Mouse (Mus musculus) hindbrain, embryonic 15.5 days (tissue): ENCODE data around the gene Ap2a1. TPM values are rescaled to one million over a fixed set of nuclear protein-coding genes. Genes with fewer than 3 reads are reported as not detected.
A peak's percentile ranks its signal among the peaks of the same experiment; 100 is the strongest.

Experiments used
- ATAC-seq: fragments of 200-750 bp; cut with Nextera tagmentation; 2 replicates; pipeline ENCODE4 v1.8.0; 2017; ENCODE audit warnings: low read depth, moderate number of reproducible peaks, moderate TSS enrichment; ENCODE audit not compliant: low FRiP score
- H3K27ac ChIP-seq: fragments of 300-500 bp; sonication (generic); replicated peaks from 2 replicates; pipeline ENCODE4 v1.5.1; 2015; ENCODE audit warnings: mild to moderate bottlenecking, inconsistent platforms
- H3K27me3 ChIP-seq: fragments of 300-500 bp; sonication (generic); 2 replicates; pipeline ENCODE4 v1.6.1; 2015; ENCODE audit warnings: control low read depth, inconsistent platforms
- H3K36me3 ChIP-seq: fragments of 300-500 bp; sonication (generic); 2 replicates; pipeline ENCODE4 v1.6.1; 2015; ENCODE audit warnings: control low read depth, inconsistent platforms
- H3K4me1 ChIP-seq: fragments of 300-500 bp; sonication (generic); replicated peaks from 2 replicates; pipeline ENCODE4 v1.6.1; 2015; ENCODE audit warnings: control low read depth, inconsistent platforms
- H3K4me2 ChIP-seq: fragments of 300-500 bp; sonication (generic); 2 replicates; pipeline ENCODE4 v1.6.1; 2015; ENCODE audit warnings: moderate library complexity, mild to moderate bottlenecking, inconsistent platforms
- H3K4me3 ChIP-seq: fragments of 300-500 bp; sonication (generic); 2 replicates; pipeline ENCODE4 v1.5.1; 2015; ENCODE audit warnings: mild to moderate bottlenecking, inconsistent platforms
- H3K9ac ChIP-seq: fragments of 300-500 bp; sonication (generic); 2 replicates; pipeline ENCODE4 v1.6.1; 2015; ENCODE audit warnings: inconsistent platforms
- H3K9me3 ChIP-seq: fragments of 300-500 bp; sonication (generic); 2 replicates; pipeline ENCODE4 v1.6.1; 2016; ENCODE audit warnings: control low read depth, inconsistent platforms
- WGBS: fragments of 180-500 bp; shearing (Covaris S2); methylation state at CpG from one replicate; pipeline ENCODE4 v1.1.7; 2015; 5-methylcytosine and 5-hydroxymethylcytosine counted together
- polyA plus RNA-seq: library from polyadenylated mRNA; unstranded; fragments of >200 nt; fragmentation: Nextera tagmentation; extraction: Ambion mirVana; gene quantifications from 2 replicates; pipeline ENCODE4 v1.2.1, GENCODE M21; 2015

Ap2a1 gene
- polyA plus RNA-seq, 1 experiment from 2014 or later, result 132 TPM

DNA sequence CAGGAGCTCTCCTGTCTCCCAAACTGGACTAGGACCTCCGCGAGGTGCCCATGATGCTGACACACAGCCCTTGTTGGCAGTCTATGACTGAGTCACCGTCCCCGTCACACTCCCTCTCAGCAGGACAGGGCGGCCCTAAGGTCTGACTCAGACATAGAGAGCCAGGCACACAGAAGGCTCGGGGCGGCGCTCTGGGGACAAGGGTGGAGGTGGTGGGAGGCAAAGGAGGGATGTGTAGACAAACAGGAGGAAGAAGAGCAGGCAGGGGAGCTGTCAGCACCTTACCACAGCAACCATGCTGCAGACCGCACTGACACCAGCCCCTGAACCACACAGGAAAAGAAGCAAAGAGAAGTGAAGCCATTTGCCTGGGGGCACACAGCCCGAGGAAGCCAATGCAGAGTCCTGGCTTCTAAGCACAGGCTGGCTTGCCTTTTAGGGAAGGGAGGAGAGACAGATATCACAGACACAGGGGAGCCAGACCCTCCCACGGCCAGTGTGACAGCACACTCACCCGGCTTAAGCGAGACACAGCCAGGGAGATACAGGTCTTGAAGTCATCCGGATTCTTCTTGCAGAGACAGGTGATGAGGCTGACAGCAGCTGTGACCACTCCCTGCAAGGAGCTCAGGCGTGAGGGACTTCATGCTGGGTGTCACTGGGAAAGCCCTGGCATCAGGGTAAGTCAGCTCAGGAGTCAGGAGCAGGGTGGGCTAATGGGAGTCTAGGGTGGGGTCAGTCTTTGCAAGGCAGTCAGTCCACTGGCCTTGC is 20.4 kb downstream of the Ap2a1 start:
- 93% methylated on average over 15 of the region's 15 CpGs for WGBS
- Histone ChIP-seq H3K9ac (no peak overlapping the region), H3K27me3 (no peaks in the 10 kb centered on the region), H3K4me3 (no peak overlapping the region), H3K4me1 (no peaks in the 10 kb centered on the region), H3K4me2 (no peak overlapping the region), H3K27ac (no peak overlapping the region), H3K36me3 (peaks cover 92% of the 10 kb centered on the region), H3K9me3 (no peaks in the 10 kb centered on the region)
- ATAC-seq, result no peak

DNA sequence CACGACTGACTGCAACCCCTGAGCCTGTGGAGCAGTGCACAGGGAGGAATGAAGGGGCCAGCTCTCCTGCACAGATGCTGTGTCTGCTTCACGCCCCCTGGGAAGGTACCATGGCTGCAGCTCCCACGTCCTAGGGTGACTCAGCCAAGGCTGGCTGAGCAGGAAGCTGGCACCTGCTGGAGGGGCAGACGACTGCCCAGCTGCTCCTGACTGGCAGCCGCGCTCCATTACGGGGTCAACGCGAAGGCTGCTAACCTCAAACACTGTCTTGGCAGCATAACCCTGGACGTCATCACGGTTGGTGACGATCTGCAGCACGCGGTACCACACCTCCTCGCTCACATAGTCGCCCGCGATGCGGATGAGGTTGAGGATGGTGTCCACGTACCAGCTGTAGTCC is 23.9 kb downstream of the Ap2a1 start:
- no peak overlapping the region for H3K27ac ChIP-seq
- H3K4me1 ChIP-seq, result peaks cover 7% of the 10 kb centered on the region
- H3K9ac ChIP-seq, result no peak overlapping the region
- no peak overlapping the region for H3K4me2 ChIP-seq
- H3K4me3 ChIP-seq, result no peak overlapping the region
- no peaks in the 10 kb centered on the region for H3K27me3 ChIP-seq
- WGBS, result 87% methylated on average over 20 of the region's 20 CpGs
- H3K9me3 ChIP-seq, result no peaks in the 10 kb centered on the region
- peaks cover 85% of the 10 kb centered on the region for H3K36me3 ChIP-seq
- no peak for ATAC-seq

DNA sequence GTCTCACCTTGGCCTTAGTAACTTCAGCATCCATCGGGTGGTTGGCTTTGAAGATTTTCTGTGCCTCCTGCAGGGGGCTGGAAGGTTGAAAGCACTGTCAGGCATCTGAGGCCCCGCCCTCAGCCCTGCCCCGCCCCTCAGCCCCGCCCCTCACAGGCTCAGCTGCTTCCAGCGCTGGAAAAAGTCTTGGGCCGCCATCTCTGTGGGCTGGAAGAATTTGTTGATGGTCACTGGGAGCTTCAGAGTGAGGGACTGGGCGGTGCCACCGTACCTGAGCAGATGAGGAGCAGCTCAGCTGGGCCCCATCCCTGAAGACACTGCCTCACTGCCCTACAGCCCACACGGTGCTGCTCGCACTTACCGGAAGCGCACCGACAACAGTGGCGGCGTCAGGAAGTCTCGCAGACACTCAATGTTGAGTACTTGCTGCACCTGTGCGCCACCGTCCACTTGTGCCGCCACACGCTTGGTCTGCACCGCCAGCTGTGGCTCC is 28.0 kb downstream of the Ap2a1 start:
- Histone ChIP-seq H3K9me3 (no peaks in the 10 kb centered on the region), H3K27ac (0 out of 2 replicates have a peak overlapping the region, but pooled peaks have one; percentile 2), H3K9ac (no peak overlapping the region), H3K36me3 (peaks cover 60% of the 10 kb centered on the region), H3K4me1 (peaks cover 26% of the 10 kb centered on the region), H3K27me3 (no peaks in the 10 kb centered on the region), H3K4me2 (peak overlapping the region; percentile 27; the same call in 1 of the 2 replicates), H3K4me3 (no peak overlapping the region)
- 20% methylated on average over 21 of the region's 21 CpGs for WGBS
- ATAC-seq, result 0 out of 2 replicates have a peak, but pooled peaks have one; percentile 27

DNA sequence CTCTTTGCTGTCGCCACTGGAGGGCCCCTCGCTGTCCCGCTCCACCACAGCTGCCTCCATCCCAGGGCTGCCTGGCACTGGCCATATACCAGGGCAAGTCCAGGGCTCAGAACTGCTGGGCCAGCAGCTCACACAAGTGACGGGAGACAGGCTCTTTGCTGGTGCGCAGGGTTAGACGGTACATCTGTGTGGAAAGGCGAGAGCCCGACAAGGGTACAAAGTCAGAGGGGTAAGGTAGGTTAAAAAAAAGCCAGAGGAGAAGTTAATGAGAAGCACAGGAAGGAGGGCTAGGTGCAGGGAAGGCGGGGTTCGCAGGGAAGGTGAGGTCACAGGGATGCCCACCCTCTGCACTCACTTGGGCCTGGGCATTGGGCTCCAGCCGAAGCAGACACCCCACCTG is 28.7 kb downstream of the Ap2a1 start:
- H3K4me1 ChIP-seq, result peaks cover 26% of the 10 kb centered on the region
- H3K9ac ChIP-seq, result no peak overlapping the region
- H3K4me2 ChIP-seq, result no peak overlapping the region
- no peaks in the 10 kb centered on the region for H3K27me3 ChIP-seq
- WGBS, result 86% methylated on average over 11 of the region's 11 CpGs
- no peak overlapping the region for H3K27ac ChIP-seq
- H3K36me3 ChIP-seq, result peaks cover 54% of the 10 kb centered on the region
- H3K9me3 ChIP-seq, result no peaks in the 10 kb centered on the region
- ATAC-seq, result no peak
- H3K4me3 ChIP-seq, result no peak overlapping the region

DNA sequence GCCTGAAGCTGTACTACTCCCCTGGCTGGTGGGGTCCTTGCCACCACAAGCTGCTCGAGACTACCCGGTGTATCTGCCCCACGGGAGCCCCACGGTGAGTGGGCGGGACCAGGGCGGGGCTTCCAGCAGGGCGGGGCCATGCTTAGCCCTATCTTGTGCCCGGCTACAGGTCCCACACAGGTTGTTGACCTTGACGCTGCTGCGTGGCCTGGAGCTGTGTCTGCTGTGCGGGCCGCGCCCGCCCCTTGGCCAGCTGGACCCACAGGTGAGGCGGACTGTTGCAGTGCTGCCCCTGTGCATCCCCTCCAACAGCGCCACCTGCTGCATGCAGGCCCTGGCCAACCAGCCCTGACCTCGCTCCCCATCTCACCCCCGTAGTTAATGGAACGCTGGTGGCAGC is 30.7 kb downstream of the Ap2a1 start:
- H3K4me3 ChIP-seq, result no peak overlapping the region
- H3K4me2 ChIP-seq, result no peak overlapping the region
- H3K36me3 ChIP-seq, result peaks cover 34% of the 10 kb centered on the region
- no peak for ATAC-seq
- H3K9ac ChIP-seq, result no peak overlapping the region
- no peak overlapping the region for H3K27ac ChIP-seq
- no peaks in the 10 kb centered on the region for H3K9me3 ChIP-seq
- WGBS, result 33% methylated on average over 19 of the region's 19 CpGs
- H3K4me1 ChIP-seq, result peaks cover 42% of the 10 kb centered on the region
- H3K27me3 ChIP-seq, result no peaks in the 10 kb centered on the region

DNA sequence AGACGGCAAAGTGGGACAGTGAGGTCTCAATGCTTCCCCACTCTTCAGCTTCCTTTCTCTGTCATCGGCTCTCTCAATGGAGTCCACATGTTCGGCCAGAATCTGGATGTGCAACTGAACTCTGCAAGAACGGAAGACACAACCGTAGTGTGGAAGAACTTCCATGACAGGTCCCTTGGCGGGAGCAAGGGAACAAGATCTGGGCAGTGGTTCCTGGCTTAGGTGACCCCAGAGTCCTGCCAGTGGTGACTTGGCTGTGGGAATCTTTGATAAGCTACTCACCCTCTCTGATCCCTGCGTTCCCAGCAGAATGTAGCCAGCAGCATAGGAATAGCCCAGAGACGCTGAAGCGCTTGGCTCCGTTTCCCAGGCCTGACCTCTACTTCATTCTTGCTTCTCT is 32.8 kb downstream of the Ap2a1 start:
- Histone ChIP-seq H3K36me3 (peaks cover 15% of the 10 kb centered on the region), H3K9me3 (no peaks in the 10 kb centered on the region), H3K4me3 (peak overlapping the region; percentile 71), H3K4me2 (peak overlapping the region; percentile 75), H3K4me1 (peaks cover 48% of the 10 kb centered on the region), H3K27ac (peak overlapping the region; percentile 95), H3K27me3 (no peaks in the 10 kb centered on the region), H3K9ac (peak overlapping the region; percentile 76)
- no peak; the same call in 1 of the 2 replicates for ATAC-seq
- WGBS, result 23% methylated on average over 10 of the region's 10 CpGs

DNA sequence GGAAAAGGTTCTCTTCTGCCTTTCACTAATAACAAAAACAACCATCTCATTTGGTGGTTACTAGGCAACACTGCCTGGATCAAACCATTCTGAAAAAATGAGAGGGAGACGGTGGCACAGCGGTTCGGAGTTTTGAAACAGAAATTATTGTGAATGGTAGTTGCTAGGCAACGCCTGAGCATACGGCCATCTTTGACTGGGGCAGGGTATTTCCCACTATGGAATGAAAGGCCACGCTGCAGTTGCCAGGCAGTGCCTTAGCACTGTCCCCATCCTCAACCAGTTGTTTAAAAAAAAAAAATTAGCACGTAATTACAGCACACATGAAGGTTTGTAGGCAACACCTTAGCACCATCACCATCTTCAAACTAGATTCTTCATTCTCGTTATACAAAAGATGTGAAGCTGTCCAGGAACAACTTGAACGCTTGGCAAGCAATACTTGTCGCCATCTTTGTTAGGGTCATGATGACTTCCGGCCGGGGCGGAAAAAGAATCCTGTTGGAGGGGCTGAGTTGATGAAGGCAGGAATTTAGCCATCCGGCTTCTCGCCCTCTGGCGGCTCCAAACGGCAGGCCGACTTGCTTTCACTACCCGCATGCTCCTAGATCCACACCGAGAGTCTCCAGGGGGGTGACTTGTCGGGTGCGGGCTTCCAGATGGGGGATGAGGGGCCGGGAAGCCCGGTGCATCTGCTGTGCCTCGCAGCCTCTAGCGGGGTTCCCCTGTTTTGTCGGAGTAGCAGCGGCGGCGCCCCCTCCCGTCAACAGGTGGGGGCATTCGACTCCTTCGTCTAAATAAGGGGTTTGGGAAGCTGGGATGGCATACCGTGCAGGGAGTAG is 33.5 kb downstream of the Ap2a1 start, which contains the start of gene Fuz:
Gene Fuz (plus strand): TSS at position 487 of the 842 bp plus-strand sequence.
- H3K4me1 ChIP-seq, result peaks cover 51% of the 10 kb centered on the region
- H3K27ac ChIP-seq, result peak within 1 kb of the TSS; percentile 95
- H3K36me3 ChIP-seq, result peaks cover 15% of the 10 kb centered on the region
- no peaks in the 10 kb centered on the region for H3K9me3 ChIP-seq
- WGBS, result under 1% methylated on average over 34 of the region's 34 CpGs
- peak within 1 kb of the TSS; percentile 75 for H3K4me2 ChIP-seq
- peak within 1 kb of the TSS; percentile 71 for H3K4me3 ChIP-seq
- no peaks in the 10 kb centered on the region for H3K27me3 ChIP-seq
- peak; percentile 81 for ATAC-seq
- peak within 1 kb of the TSS; percentile 76 for H3K9ac ChIP-seq

DNA sequence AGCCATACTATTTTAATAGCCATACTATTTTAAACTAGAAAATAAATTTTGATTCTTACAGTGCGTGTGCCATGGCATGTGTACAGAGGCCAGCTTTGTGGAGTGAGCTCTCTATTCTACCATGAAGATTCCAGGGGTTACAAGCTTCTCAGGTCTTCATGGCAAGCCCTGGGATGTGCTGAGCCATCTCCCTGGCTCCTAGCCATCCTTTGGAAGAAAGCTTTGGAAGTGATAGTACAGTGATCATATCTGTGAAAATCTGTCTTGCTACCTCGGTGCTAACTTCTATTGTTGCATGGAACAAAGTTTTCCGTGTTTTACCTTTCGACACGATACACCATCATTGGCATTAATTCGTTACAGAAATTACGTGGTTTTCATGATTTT is 34.1 kb downstream of the Ap2a1 start:
- 20% methylated on average over 7 of the region's 7 CpGs for WGBS
- no peaks in the 10 kb centered on the region for H3K9me3 ChIP-seq
- H3K4me2 ChIP-seq, result peak overlapping the region; percentile 75
- H3K36me3 ChIP-seq, result peaks cover 10% of the 10 kb centered on the region
- peaks cover 57% of the 10 kb centered on the region for H3K4me1 ChIP-seq
- ATAC-seq, result no peak
- no peaks in the 10 kb centered on the region for H3K27me3 ChIP-seq
- peak overlapping the region; percentile 37; the same call in 1 of the 2 replicates for H3K9ac ChIP-seq
- peak overlapping the region; percentile 71 for H3K4me3 ChIP-seq
- peak overlapping the region; percentile 95 for H3K27ac ChIP-seq

DNA sequence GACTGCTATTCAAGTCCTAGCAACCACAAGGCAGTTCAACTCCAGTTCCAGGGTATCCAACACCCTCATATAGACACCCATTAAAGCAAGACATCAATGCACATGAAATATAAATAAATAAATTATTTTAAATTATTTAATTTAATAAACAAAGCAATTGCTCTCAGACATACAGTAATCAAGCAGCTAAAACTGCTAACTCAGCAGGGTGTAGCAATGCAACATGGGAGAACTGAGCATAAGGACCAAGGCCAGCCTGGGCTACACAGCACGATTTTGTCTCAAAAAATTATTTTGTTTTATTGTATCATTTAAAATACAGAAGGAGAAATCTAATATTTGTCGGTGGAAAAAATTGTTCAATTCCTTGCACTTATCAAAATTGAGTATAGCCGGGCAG is 35.1 kb downstream of the Ap2a1 start:
- peaks cover 63% of the 10 kb centered on the region for H3K4me1 ChIP-seq
- peak overlapping the region; percentile 95 for H3K27ac ChIP-seq
- WGBS, result 90% methylated on average over 3 of the region's 3 CpGs
- no peak for ATAC-seq
- H3K9me3 ChIP-seq, result no peaks in the 10 kb centered on the region
- H3K4me2 ChIP-seq, result no peak overlapping the region
- no peak overlapping the region for H3K9ac ChIP-seq
- peaks cover 7% of the 10 kb centered on the region for H3K36me3 ChIP-seq
- H3K27me3 ChIP-seq, result no peaks in the 10 kb centered on the region
- no peak overlapping the region for H3K4me3 ChIP-seq

DNA sequence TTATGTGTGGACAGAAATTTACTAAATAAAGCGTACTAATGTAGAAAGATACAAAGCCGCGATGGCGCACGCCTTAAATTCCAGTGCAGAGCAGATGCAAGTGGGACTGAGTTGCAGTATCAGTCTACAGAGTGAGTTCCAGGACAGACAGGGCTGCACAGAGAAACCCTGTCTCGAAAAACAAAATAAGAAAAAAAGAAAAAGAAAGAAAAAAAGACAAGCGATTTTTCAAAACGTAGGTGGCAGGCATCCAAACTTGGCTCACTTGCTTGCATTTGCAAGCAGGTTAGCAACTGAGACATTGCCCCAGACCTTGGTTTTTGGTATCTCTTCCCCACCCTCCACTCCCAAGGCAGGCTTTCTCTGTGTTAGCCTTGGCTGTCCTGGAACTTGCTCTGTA is 36.1 kb downstream of the Ap2a1 start:
- no peaks in the 10 kb centered on the region for H3K9me3 ChIP-seq
- peaks cover 7% of the 10 kb centered on the region for H3K36me3 ChIP-seq
- 6% methylated on average over 8 of the region's 8 CpGs for WGBS
- peak overlapping the region; percentile 14; the same call in 1 of the 2 replicates for H3K9ac ChIP-seq
- peaks cover 67% of the 10 kb centered on the region for H3K4me1 ChIP-seq
- no peaks in the 10 kb centered on the region for H3K27me3 ChIP-seq
- H3K27ac ChIP-seq, result peak overlapping the region; percentile 87
- ATAC-seq, result no peak
- peak overlapping the region; percentile 79 for H3K4me3 ChIP-seq
- peak overlapping the region; percentile 89 for H3K4me2 ChIP-seq

DNA sequence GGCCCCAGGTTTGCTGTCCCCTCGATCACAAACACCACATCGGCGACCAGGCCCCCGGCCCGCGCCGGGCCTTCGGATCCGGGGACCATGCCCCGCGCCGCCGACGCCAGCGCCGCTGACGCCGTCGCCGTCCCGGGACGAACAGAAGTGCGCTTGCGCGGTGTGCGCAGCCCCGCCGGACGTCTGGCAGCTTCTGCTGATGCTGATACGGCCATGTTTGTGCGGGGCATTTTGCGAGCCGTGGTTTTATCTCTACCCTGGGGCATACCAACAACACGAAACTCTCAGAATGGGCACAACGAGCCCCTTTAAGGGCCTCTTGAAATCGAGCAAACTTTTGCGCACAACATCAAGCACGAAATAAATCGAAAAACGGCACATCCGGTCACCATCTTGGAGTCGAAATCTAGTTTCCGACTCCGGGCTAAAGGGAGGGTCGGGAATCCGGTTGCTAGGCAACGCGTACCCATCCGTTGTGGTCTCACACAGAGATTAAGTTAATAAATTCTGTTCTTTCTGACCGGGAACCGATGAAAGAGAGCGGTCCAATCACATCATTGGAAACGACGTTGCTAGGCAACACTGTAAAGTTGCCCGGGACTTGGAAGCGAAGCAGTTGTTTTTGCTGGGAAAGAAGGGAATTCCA is 36.9 kb downstream of the Ap2a1 start, which contains the start of gene Med25:
Gene Med25 (minus strand): TSS at position 437 of the 646 bp plus-strand sequence.
- Histone ChIP-seq H3K4me2 (peak within 1 kb of the TSS; percentile 89), H3K36me3 (peaks cover 7% of the 10 kb centered on the region), H3K27ac (peak within 1 kb of the TSS; percentile 99), H3K4me3 (peak within 1 kb of the TSS; percentile 79), H3K27me3 (no peaks in the 10 kb centered on the region), H3K9ac (peak within 1 kb of the TSS; percentile 84), H3K9me3 (no peaks in the 10 kb centered on the region), H3K4me1 (peaks cover 66% of the 10 kb centered on the region)
- WGBS, result under 1% methylated on average over 56 of the region's 56 CpGs
- ATAC-seq, result peak; percentile 76
